Mouse (Mus musculus) liver, adult 2 months (tissue): ENCODE measurements around the gene Srp54a.

ENCODE experiments used
- CTCF ChIP-seq: fragments of 200-500 bp; IDR thresholded peaks from 2 replicates; pipeline ENCODE4 v1.5.1; 2011; ENCODE audit warnings: low read depth, low read length, control low read depth
- POLR2A ChIP-seq: fragments of 200-500 bp; IDR thresholded peaks from 2 replicates; pipeline ENCODE4 v1.6.1; 2011; ENCODE audit warnings: low read length, control low read depth; ENCODE audit not compliant: insufficient read depth; ENCODE audit errors: extremely low read depth

DNA sequence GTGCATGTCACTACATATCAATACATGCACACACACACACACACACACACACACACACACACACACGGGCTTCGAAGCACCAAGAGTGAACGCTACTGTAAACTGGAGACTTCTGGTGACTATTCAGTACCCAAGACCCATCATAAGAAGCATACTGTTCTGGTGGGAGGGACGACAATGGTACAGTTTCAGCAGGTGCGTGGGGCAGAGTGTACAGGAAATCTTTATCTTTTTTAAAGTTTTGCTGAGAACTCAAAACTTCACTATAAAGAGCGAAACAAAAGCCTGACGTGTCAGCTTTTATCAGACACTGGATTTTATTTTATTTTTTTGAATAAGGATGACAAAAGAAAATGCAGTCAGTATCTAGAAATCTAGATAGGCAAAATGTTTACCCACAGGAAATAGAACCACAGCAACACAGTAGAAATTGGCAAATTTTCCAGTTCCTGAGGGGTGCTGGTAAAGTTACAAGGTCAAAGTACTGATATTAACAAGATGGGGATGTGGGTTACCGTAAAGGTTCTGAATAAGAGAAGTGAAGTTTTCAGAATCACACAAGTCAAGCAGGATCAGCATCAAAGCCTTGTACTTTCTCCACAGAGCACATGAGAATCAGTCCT lies 30.2 kb upstream of the Srp54a start:
- TF ChIP-seq POLR2A (no peak), CTCF (no peak)
